In the genomic region with DNA sequence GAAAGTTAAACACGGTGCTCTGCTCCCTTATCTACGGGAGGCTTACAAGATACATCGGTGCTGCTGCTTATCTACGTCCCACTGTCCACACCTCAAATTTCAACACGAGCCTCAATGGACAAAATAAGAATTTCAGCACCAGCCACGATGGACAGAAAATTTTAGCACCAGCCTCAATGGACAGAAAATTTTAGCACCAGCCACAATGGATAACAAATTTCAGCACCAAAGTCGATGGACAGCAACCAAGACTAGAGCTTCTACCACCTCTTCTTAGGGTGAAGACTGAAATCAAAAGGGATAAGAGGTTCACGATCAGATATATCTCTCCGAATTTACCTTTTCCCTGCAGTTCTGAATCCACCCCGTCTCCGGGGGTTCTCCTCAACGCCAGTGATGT, we compare ENCODE assay signal across 11 mouse cellular contexts.
DNase-seq lines count a peak whose midpoint lies in the region; ATAC-seq and TF ChIP-seq lines count a peak whose summit lies in the region.
"Had no signal": no experiment of that assay in that cellular context is flagged by ENCODE, and none has a peak within 500 bp of the region (broad histone marks: within the 10 kb centered on the region; RNA-seq: fewer than 3 reads in every experiment).

No protein-coding gene starts in this region.

- no peaks in the 10 kb centered on the region for H3K9me3 ChIP-seq in ES-E14 (ENCODE audit: control insufficient read depth, insufficient read depth, low read depth, low read length)
- H3K9me3 ChIP-seq in limb, embryonic 10.5 days (replicated peaks): no peaks in the 10 kb centered on the region
- H3K9me3 ChIP-seq: forebrain, embryonic 15.5 days; limb, embryonic 15.5 days had no signal

- H3K4me1 ChIP-seq in ES-E14 (ENCODE audit: control insufficient read depth in 2 of 2, insufficient read depth in 2 of 2, low read length in 2 of 2, poor library complexity in 1 of 2): no peaks in the 10 kb centered on the region
- no peaks in the 10 kb centered on the region for H3K4me1 ChIP-seq in limb, embryonic 10.5 days
- H3K4me1 ChIP-seq: forebrain, embryonic 15.5 days; limb, embryonic 15.5 days had no signal

- H3K36me3 ChIP-seq in ES-E14 (ENCODE audit: control insufficient read depth, insufficient read depth, low read length, poor library complexity, severe bottlenecking): no peaks in the 10 kb centered on the region
- H3K36me3 ChIP-seq in limb, embryonic 10.5 days: no peaks in the 10 kb centered on the region
- H3K36me3 ChIP-seq: forebrain, embryonic 15.5 days; limb, embryonic 15.5 days had no signal

- H3K4me3 ChIP-seq in ES-E14 (ENCODE audit: insufficient read depth in 1 of 2, low read depth in 1 of 2, low read length in 2 of 2, poor library complexity in 1 of 2, severe bottlenecking in 1 of 2): no peak overlapping the region
- H3K4me3 ChIP-seq in limb, embryonic 10.5 days: no peak overlapping the region
- H3K4me3 ChIP-seq: forebrain, embryonic 15.5 days; limb, embryonic 15.5 days had no signal

- ATAC-seq in cerebellum, adult (ENCODE audit: insufficient number of reproducible peaks, low FRiP score, low TSS enrichment): no peak
- ATAC-seq: forebrain, embryonic 15.5 days had no signal

- no peaks in the 10 kb centered on the region for H3K27me3 ChIP-seq in limb, embryonic 10.5 days (ENCODE audit: low read depth, poor library complexity, severe bottlenecking)
- H3K27me3 ChIP-seq: forebrain, embryonic 15.5 days; limb, embryonic 15.5 days had no signal

- no peak overlapping the region for H3K27ac ChIP-seq in ES-E14 (ENCODE audit: insufficient read depth, low read depth, low read length, poor library complexity, severe bottlenecking)
- H3K27ac ChIP-seq in limb, embryonic 10.5 days: no peak overlapping the region
- H3K27ac ChIP-seq: forebrain, embryonic 15.5 days; limb, embryonic 15.5 days had no signal

- in situ Hi-C loops in ES-E14 (cut with MboI; ENCODE audit: low sequenced_read_pairs in 2 of 2, unreplicated experiment in 2 of 2): no loop called here

- peak; percentile 8 for DNase-seq in kidney, postnatal 10 days
- no peak for DNase-seq in kidney, adult 8-10 months
- peak; percentile 40 for DNase-seq in ES-E14 (ENCODE audit: low read depth, low spot score)
- DNase-seq in c-Kit-positive CD71-positive TER-119-negative erythroid progenitor cells, embryonic 14.5 days (ENCODE audit: low read depth): peak; percentile 23
- peak; percentile 55 for DNase-seq in limb, embryonic 10.5 days (ENCODE audit: low spot score)
- DNase-seq in heart, adult 11 months: no peak
- DNase-seq in spleen, postnatal 14 days (ENCODE audit: low spot score in 2 of 2): no peak
- DNase-seq: heart, postnatal 36 days had no signal

- WGBS in limb, embryonic 10.5 days: 90% methylated on average over 12 of the region's 12 CpGs

- no peak overlapping the region for H3K9ac ChIP-seq in ES-E14 (ENCODE audit: insufficient read depth, low read depth, low read length, poor library complexity, severe bottlenecking)
- H3K9ac ChIP-seq: forebrain, embryonic 15.5 days; limb, embryonic 15.5 days had no signal

TF ChIP-seq in ES-E14, 5 proteins besides CTCF, POLR2A, EP300 and RAD21:
- TF ChIP-seq ZC3H11A (IDR thresholded peaks at IDR 0.05; ENCODE audit: borderline replicate concordance, low read depth, low read length): no peak
- no peak for TF ChIP-seq MAFK (IDR thresholded peaks at IDR 0.05; ENCODE audit: insufficient read depth, low read depth, low read length)
- no peak for TF ChIP-seq ZNF384 (IDR thresholded peaks at IDR 0.05; ENCODE audit: low read depth, low read length)

Comparison
In these comparisons a context has a peak if more than half of its experiments do, and no peak if none do; other contexts are left out.
1. DNase-seq: peak in kidney, postnatal 10 days (single experiment), ES-E14 (single experiment), c-Kit-positive CD71-positive TER-119-negative erythroid progenitor cells, embryonic 14.5 days (single experiment) and limb, embryonic 10.5 days (single experiment); none in kidney, adult 8-10 months (0 of 2), heart, adult 11 months (single experiment) and spleen, postnatal 14 days (0 of 2).